Mouse (Mus musculus): Measurements from ENCODE around the gene Cngb1.

Cngb1 gene

GRCm38 (mm10) chr8:95323201-95323600 lies 16.8 kb upstream of the Cngb1 start:
- DNase-seq, result no peak

- DNase-seq, result peak; percentile 78
These were observed 14.1 kb upstream of the Cngb1 start for GRCm38 (mm10) chr8:95320224-95321139.

- DNase-seq, result no peak
These were observed 9.0 kb upstream of the Cngb1 start for GRCm38 (mm10) chr8:95315350-95315749.

GRCm38 (mm10) chr8:95314707-95315106 lies 8.3 kb upstream of the Cngb1 start:
- no peak for DNase-seq

- DNase-seq, result no peak
These were observed 7.5 kb upstream of the Cngb1 start for GRCm38 (mm10) chr8:95313857-95314256.

GRCm38 (mm10) chr8:95312836-95313235 lies 6.5 kb upstream of the Cngb1 start:
- DNase-seq, result peak in 1 of 2 experiments; percentile 46

- no peak for DNase-seq
These were observed 4.1 kb upstream of the Cngb1 start, which contains the start of gene Tepp for GRCm38 (mm10) chr8:95310342-95310970. Gene Tepp (plus strand): TSS chr8:95310566.

GRCm38 (mm10) chr8:95305526-95305925 lies 859 bp downstream of the Cngb1 start:
- DNase-seq, result no peak

- DNase-seq, result peak; percentile 58 to 63
These were observed 4.0 kb downstream of the Cngb1 start for GRCm38 (mm10) chr8:95302410-95302809.

- peak; percentile 52 to 60 for DNase-seq
These were observed 12.5 kb downstream of the Cngb1 start for GRCm38 (mm10) chr8:95293891-95294290.

- DNase-seq, result peak; percentile 74 to 80
These were observed 13.2 kb downstream of the Cngb1 start for GRCm38 (mm10) chr8:95293172-95293571.

- peak; percentile 36 to 52 for DNase-seq
These were observed 17.2 kb downstream of the Cngb1 start for GRCm38 (mm10) chr8:95289066-95289650.

GRCm38 (mm10) chr8:95281493-95281892 lies 24.9 kb downstream of the Cngb1 start:
- DNase-seq, result peak; percentile 54 to 59

GRCm38 (mm10) chr8:95272871-95273270 lies 33.5 kb downstream of the Cngb1 start:
- DNase-seq, result peak in 1 of 2 experiments; percentile 45

GRCm38 (mm10) chr8:95271841-95272240 lies 34.5 kb downstream of the Cngb1 start:
- DNase-seq, result no peak

- DNase-seq, result no peak
These were observed 35.9 kb downstream of the Cngb1 start for GRCm38 (mm10) chr8:95270501-95270900.

GRCm38 (mm10) chr8:95262181-95262580 lies 44.2 kb downstream of the Cngb1 start:
- no peak for DNase-seq

- no peak for DNase-seq
These were observed 50.8 kb downstream of the Cngb1 start for GRCm38 (mm10) chr8:95255611-95256010.

GRCm38 (mm10) chr8:95254564-95255434 lies 51.6 kb downstream of the Cngb1 start:
- peak; percentile 99 for DNase-seq

- DNase-seq, result no peak
These were observed 54.3 kb downstream of the Cngb1 start for GRCm38 (mm10) chr8:95252056-95252455.

GRCm38 (mm10) chr8:95249847-95250246 lies 56.5 kb downstream of the Cngb1 start:
- DNase-seq, result no peak

- no peak for DNase-seq
These were observed 59.1 kb downstream of the Cngb1 start for GRCm38 (mm10) chr8:95247277-95247676.

Data from cerebellum, postnatal 10 days (tissue).